Mouse (Mus musculus) CH12.LX (cell line): Measurements from ENCODE around the gene Plch1.

Source experiments
- CTCF ChIP-seq, 2 experiments: IDR thresholded peaks in 1 of 2; conservative IDR thresholded peaks in 1 of 2; 2 replicates each; pipeline ENCODE4 v1.5.1; 2011 to 2012; ENCODE audit warnings: low read depth in 2 of 2, low read length in 2 of 2, improper control_type of control experiment in 1 of 2, inconsistent platforms in 1 of 2, mild to moderate bottlenecking in 1 of 2, moderate library complexity in 1 of 2
- E2F4 ChIP-seq: IDR thresholded peaks from 2 replicates; pipeline ENCODE4 v1.6.1; 2011; ENCODE audit warnings: low read depth, low read length, improper control_type of control experiment; ENCODE audit not compliant: insufficient replicate concordance
- EP300 ChIP-seq: IDR thresholded peaks from 2 replicates; pipeline ENCODE4 v1.6.1; 2011; ENCODE audit warnings: low read length, improper control_type of control experiment
- MAFK ChIP-seq: IDR thresholded peaks from 2 replicates; pipeline ENCODE4 v1.6.1; 2011; ENCODE audit warnings: low read length, improper control_type of control experiment; ENCODE audit not compliant: insufficient replicate concordance
- MAX ChIP-seq: IDR thresholded peaks from 2 replicates; pipeline ENCODE4 v1.6.1; 2011; ENCODE audit warnings: low read length, improper control_type of control experiment
- POLR2A ChIP-seq: IDR thresholded peaks from 2 replicates; pipeline ENCODE4 v1.6.1; 2011; ENCODE audit warnings: low read depth, mild to moderate bottlenecking, improper control_type of control experiment, low read length
- TCF12 ChIP-seq: IDR thresholded peaks from 2 replicates; pipeline ENCODE4 v1.6.1; 2014; ENCODE audit warnings: low read depth, mild to moderate bottlenecking, inconsistent platforms, low read length, improper control_type of control experiment
- ZMIZ1 ChIP-seq: IDR thresholded peaks from 2 replicates; pipeline ENCODE4 v1.6.1; 2012; ENCODE audit warnings: low read depth, mild to moderate bottlenecking, inconsistent platforms, low read length, improper control_type of control experiment

DNA sequence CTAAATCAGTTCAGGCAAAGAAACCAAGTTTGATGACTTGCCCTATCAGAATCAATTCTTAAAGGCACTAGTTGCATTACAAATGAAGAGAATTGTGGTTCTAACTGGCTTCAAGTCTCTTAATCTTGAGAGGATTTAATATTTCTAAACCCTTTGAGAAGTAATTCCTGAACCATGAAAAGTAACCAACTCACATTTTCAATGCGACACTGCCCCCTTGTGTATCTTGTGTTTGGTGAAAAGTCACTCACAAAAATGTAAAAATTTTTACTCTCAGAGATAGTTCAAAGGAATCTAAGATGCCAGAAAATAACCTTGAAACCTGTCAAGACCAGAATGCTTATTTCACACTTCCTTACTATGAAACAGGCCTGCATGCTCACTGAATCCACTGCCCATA is 31.0 kb downstream of the Plch1 start:
- TF ChIP-seq EP300 = no peak
- TF ChIP-seq TCF12 = no peak
- no peak for TF ChIP-seq ZMIZ1
- TF ChIP-seq MAX = no peak
- TF ChIP-seq CTCF (conservative IDR thresholded peaks at IDR 0.05 in 1 of 2, IDR thresholded peaks at IDR 0.05 in 1 of 2; ENCODE audit: low read depth in 2 of 2, low read length in 2 of 2) = peak in 1 of 2 experiments; percentile 80; a peak in 2 of 4 replicates
- no peak for TF ChIP-seq E2F4
- TF ChIP-seq POLR2A = no peak
- TF ChIP-seq MAFK = no peak
